Mouse (Mus musculus): ENCODE measurements around the gene 9530077C05Rik.
"Not testable (repeated sequence)": the region's sequence is repeated elsewhere in the genome, so short reads cannot be mapped to it uniquely, and the experiment has no call there.

Gene 9530077C05Rik

DNA sequence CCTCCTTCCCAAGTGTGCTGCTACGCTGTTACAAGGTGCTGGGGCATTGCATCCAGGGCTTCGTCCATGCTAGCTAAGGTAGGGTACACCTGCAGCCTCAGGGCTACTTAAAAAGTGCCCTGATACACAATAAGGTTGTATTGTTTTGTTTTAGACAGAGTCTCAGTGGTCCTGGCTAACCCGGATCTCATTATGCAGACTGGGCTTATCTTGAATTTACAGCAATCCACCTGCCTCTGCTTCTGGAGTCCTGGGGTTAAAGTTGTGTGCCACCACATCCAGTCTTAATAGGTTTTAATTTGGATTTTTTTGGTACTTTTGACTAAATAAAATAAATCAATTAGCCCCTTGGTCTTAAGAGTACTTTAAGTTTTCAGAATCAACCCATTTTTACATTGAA is 8.6 kb downstream of the 9530077C05Rik start:
- DNase-seq (ENCODE audit: low spot score) = no peak

DNA sequence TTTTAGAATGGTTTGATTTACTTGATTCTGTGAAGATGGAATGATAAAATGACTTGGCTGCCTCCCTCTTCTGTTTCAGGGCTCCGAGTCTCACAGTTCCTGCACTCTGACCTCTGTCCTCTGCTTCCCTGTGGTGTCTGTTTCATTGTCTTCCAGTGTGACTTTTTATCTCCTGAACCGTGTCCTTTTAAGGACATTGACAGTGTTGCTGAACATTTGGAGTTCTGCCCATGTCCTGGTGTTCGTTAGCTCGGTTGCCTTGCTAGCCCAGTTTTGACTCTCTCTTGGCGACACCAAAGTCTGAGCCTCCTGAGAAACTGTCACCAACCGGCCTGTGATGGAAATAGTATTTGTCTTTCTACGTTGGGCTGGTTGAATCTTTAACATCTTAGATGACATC is 9.2 kb downstream of the 9530077C05Rik start:
- DNase-seq (ENCODE audit: low spot score) = no peak

DNA sequence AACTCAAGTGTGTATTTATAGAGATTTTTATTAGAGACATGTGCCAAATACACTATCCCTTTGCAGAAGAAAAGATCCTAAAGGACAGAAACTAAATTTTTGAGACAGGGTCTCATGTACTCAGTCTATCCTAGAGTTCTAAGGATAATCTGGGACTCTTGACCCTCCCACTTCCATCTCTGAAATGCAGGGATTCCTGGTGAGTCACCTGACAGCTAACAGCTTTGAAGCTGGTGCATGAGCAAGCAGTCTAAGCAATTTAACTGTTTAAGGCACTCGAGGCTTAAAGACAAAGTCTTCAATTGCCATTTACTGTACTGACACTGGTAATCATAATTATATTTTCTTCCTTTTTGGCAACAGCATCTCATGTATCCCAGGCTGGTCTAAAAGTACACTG is 11.2 kb downstream of the 9530077C05Rik start:
- no peak for DNase-seq (ENCODE audit: low spot score)

DNA sequence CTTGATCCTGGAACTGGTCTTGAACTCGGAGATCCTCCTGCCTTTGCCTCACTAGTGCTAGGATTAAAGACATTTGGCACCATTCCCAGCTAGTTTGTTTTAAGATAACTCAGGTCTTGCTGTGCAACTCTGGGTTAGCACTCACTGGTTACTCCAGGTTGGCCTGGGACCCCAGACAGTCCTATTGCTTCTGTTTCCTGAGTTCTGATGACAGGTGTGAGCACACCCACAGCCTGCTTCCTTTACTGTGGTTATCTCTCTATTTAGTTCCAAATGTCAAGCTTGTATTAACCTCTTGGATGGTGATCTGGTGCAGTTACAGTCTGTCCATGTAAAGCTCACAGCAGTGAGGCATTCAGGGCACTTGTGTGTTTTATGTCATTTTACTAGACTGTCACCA is 12.2 kb downstream of the 9530077C05Rik start:
- no peak for DNase-seq (ENCODE audit: low spot score)

DNA sequence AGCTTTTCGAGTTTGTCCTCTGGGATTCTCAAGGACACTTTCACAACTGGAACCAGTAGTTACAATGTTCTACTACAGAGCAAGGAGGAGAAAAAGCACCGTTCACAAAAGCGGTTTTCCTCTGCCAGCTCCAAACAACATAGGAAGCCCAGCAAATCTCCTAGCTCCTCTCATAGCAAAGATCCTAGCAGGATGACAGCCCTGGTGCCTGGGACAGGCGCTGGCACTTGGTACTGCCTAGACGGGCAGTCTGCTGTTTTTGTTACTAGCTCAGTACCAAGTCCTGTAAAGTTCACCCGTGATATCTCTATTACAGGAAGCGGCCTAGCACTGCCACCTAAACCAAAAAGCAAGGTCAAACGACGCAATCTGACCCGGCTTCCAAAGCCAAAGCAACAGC is 12.9 kb downstream of the 9530077C05Rik start:
- DNase-seq (ENCODE audit: low spot score) = no peak

DNA sequence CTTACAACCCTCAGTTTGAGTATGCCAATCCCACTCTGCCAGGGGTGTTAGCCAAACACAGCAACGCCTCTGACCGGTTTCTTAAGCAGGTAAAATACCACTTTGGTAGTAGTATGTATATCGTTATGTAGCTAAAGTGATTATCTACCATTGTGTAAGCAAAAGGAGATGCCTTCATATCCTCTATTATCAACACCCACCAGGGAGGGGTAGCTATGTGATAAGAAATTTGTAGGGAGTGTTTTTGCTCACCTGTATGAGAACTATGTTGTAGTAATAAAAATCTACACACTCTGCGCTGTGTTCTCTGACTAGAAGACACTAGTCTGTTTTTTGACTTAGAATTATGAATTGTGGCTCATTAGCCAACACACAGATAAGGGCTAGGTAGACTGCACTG is 13.4 kb downstream of the 9530077C05Rik start:
- no peak for DNase-seq (ENCODE audit: low spot score)

DNA sequence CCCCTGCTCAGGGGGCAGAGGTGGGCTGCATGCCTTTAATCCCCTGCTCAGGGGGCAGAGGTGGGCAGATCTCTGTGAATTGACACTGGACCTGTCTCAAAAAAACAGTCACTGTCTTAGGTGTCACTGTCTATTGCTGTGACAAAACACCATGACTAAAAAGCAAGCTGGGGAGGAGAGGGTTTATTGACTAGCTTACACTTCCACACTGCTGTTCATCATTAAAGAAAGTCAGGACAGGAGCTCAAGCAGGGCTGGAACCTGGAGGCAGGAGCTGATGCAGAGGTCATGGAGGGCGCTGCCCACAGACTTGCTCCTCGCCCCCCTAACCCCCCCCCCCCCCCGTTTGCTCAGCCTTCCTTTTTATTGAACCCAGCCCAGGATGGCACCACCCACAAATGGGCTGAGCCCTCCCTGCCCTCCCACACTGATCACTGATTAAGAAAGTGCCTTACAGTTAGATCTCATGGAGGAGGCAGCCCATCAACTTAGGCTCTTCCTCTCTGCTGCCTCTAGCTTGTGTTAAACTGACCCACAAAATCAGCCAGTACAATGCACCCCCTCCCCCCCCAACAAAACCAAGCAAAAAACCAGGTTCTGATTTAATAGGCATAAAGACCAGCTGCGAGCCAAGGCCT is 16.8 kb downstream of the 9530077C05Rik start:
- DNase-seq (ENCODE audit: low spot score) = no peak

DNA sequence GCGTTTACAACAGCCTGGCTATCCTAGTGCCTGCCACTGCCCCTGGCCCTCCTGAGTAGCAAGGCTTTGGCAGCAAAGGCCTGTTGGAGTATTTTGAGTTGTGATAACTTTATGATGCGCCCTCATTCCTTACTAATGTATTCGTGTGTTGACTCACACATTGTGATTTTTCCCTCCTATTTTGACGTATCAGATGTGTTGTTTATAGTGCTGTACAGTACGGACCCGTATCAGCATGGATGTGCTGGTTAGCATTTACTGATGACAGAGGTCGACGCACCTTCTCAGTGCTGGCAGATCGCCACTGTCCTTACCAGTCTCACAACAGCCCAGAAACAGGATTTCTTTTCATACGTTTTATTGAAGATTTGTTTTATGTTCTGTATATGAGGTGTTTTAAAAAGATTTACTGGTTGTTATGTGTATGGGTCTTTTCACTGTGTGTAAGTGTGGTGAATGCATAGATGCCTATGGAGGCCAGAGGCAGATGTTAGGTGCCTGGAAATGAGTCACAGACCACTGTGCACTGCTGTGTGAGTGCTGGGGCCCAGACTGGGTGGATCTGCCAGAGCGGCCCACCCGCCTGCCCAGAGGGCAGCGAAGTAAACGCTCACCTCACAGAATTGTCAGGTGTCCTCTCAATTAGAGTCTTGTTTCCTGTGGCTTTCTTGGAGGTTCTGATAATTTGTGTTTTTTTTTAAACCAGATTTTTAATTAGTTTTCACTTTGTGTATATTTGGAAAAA is 17.5 kb downstream of the 9530077C05Rik start:
- DNase-seq (ENCODE audit: low spot score) = no peak

DNA sequence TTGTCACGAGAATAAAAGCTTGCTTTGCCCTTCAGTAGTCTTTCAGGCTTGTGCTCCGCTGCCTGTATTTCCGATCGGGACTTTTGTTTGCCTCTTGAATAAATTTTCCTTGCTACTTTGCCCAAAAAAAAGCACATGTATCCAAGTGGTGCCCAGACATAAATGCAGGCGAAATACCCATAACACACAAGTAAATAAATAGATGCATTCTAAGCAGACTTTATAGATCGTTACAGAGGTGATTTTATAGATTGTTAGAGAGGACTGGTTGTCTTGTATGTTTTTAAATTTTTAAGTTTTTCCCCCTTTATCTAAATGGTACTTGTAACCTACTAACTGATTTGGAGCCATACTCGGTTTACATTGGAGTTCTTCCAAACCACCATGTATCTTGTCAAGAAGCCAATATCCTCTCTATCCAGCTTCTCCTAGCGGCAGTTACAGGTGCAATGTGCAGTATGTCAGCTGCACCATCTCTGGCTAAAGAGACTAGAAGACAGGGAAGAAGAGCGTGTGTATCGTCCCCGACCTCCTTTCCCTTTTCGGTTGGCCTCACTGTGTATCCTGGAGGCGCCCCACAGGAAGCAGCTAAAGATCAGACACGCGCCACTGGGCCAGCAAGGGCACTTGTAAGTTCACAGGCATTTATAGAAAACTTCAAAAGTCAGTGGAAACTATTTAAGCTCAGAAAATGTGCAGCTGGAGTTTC is 18.4 kb downstream of the 9530077C05Rik start:
- no peak for DNase-seq (ENCODE audit: low spot score)

DNA sequence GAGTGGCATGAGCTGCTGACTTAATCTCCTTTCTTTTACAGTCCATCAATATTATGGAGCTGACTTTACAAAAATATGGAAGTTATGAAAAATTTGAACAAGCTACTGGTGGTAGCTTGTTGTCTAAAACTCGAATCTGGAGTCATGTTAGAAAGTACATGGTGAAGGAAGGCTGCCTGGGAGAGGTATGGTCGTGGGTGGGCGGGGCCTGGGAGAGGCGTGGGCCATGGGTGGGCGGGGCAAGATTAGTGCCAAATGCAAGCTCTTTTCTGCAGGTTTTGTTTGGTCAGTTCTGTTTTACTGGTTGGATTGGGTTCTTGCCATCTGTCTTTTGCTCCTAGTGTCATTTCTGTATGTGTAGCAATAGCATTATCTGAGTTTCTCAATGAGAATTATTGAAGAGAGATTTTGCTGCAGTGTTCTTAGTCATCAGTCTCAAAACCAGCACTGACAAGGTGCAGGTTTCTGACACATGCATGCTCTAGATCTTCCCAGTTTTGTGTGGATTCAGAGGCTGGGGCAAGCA is 19.1 kb downstream of the 9530077C05Rik start:
- DNase-seq (ENCODE audit: low spot score) = no peak

DNA sequence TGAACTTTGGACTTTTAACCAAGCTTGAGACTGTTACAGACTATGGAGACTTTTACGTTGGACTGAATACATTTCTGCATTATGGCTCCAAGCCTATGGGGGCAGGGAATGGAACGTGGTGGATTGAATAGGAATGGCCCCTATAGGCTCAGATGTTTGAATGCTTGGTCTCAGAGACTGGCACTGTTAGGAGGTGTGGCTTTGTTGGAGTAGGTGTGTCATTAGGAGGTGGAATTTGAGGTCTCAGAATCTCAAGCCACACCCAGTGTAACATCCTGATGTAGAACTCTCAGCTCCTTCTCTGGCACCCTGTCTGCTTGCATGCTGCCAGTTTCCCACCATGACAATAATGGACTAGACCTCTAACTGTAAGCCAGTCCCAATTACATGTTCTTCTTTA is 21.9 kb downstream of the 9530077C05Rik start:
- DNase-seq (ENCODE audit: low spot score) = no peak

DNA sequence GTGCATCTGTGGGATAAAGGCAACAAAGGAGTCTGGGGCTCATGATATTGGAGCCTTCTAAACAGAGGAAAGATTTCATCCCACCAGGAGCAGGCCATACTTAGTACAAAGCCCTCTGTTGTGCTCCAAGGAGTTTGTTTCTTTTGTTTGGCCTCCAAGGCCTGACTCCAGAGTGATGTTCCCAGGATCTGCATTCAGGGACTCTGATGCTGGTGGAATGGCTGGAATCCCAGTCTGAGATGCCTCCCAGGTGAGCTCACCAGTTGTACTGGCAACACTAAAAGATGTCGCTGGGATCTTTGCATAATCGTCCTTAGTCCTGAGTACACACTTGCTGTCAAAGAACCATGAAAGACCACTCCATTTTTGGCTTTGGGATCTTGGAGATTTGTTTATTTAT is 22.8 kb downstream of the 9530077C05Rik start:
- DNase-seq (ENCODE audit: low spot score) = no peak

DNA sequence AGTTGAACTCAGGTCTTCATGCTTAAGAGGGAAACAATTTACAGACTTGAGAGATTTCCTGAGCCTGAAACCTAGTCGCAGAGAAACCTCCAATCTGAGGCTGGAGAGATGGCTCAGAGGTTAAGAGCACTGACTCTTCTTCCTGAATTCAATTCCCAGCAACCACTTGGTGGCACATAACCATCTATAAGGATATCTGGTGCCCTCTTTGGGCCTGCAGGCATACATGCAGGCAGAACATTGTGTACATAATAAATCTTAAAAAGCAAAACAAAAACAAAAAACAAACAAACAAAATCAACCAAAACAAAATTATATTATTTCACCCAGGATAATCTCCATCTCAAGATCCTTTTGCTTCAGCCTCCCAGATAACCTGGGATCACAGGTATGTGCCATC is 27.5 kb downstream of the 9530077C05Rik start:
- DNase-seq (ENCODE audit: low spot score) = no peak

DNA sequence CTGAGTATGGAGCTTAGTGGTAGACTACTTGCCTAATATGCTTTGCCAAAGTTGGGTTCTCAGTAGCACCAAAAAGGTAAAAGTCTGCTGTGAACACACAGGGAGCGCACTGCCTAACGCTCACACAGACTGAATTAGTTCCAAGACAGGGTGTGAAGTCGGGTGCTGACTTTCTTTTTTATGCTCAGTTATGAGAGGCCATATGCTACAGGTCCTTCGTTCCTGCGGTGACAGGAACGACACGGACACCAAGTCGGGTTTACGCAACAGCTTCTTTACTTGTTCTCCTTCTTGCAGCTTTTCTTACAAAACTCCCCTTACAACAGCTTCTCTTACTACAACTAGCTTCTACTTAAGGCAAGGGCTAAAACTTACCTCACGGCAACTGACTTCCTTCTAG is 31.8 kb downstream of the 9530077C05Rik start:
- no peak for DNase-seq (ENCODE audit: low spot score)

DNA sequence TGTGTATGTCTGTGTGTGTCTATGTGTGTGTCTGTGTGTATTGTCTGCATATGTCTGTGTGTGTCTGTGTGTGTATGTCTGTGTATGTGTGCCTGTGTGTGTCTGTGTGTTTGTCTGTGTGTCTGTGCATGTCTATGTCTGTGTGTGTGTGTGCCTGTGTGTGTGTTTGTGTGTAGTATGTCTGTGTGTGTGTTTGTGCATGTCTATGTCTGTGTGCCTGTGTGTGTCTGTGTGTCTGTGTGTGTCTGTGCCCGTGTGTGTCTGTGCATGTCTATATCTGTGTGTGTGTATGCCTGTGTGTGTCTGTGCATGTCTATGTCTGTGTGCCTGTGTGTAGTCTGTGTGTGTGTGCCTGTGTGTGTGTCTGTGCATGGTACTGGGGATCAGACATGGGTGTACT is 33.8 kb downstream of the 9530077C05Rik start:
- no peak for DNase-seq (ENCODE audit: low spot score)

DNA sequence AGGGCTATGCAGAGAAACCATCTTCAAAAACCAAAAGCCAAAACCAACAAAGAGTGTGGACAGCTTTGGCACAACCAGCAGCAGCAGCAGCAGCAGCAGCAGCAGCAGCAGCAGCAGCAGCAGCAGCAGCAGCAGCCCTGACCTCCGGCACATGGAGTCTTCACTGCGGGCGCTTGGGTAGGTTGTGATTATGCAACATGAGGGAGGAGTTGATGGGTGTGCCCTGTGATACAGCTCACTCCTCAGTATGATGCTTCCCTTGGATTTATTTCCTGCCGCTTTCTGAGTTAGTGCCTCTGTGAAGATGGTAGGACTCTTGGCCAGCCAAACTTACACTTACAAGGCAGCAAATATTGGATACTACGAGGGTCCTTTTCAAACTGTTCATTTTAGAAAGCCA is 35.9 kb downstream of the 9530077C05Rik start:
- DNase-seq (ENCODE audit: low spot score) = no peak

DNA sequence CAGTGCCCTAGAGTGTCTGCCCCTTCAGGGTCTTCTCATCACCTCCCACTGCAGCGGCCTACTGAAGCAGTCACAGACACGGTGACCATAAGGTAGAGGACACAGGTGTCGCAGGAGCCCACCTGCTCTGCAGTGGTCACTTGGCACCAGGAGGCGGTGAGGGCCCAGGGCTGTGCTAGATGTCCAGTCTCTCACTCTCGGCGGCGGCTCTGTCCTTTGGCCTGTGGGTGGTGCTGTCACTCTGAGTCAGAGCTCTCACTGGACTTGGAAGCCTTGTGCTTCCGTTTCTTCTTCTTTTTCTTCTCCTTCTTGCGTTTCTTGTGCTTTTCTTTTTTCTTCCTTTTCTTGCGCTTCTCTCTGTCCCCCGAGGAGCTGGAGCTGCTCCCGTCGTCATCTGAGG is 37.1 kb downstream of the 9530077C05Rik start:
- DNase-seq (ENCODE audit: low spot score) = no peak

DNA sequence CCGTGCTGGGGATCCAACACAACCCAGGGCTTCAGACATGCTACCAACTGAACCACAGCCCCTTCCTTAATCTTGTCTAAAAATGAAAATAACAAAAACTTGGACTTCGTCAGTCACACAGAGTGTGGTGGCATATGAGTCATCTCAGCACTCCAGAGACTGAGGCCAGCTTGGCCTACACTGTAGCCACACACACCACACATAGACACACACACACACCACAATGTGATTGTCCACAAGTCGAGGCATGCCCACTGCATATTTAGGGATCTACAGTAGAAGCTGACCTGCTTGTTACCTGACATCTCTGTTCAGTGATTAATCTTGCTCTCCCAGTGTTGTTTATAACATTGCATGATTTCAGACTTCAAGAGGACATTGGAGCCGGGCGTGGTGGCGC is 37.9 kb downstream of the 9530077C05Rik start:
- no peak for DNase-seq (ENCODE audit: low spot score)

DNA sequence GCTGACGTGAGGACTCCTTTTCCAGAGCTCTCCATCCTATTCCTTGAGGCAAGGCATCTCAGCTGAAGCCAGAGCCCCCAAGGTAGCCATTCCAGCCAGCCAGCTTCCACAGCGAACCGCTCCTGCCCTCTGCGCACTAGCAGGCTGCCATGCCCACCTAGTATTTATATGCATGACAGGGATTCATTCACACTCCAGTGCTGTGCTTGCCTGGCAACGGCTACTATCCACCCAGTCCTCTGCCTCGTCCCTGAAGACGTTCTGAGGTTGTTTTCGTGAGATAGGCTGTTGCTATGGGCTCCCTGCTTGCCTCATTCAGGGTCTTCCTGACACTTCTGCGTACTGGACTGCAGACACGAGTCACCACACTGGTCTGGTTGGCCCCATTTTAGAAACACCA is 41.4 kb downstream of the 9530077C05Rik start:
- no peak for DNase-seq (ENCODE audit: low spot score)

DNA sequence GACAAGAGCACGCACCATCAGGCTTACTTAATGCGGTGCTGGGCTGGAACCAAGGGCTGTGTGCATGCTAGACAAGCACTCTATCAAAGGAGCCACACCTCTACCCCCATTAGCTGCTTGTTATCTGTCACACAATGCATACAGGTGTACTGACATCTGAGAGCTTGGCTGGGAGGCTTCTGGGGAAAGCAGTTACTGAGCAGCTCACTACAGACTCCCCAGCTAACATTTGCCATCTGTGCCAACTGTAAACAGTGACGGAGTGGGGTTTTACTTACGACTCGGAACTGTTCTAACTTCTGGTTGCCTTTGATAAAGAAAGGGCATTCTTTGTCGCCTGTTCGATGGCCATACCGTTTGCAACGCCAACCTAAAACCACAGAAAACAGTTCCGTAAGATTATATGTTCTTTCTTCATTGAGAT is 42.2 kb downstream of the 9530077C05Rik start:
- no peak for DNase-seq (ENCODE audit: low spot score)

DNA sequence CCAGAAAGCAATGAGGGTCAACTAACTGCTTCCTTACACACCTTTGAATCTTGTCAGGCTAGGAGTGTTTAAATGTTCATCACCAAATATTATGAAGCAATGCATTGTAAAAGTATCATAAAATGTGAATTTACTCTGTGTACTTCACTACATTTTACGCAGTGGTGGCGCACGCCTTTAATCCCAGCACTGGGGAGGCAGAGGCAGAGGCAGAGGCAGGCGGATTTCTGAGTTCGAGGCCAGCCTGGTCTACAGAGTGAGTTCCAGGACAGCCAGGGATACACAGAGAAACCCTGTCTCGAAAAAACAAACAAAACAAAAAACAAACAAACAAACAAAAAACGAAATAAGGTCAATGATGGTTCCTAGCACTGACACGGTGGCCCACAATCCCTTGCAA is 42.7 kb downstream of the 9530077C05Rik start, which contains the start of gene Gm17545:
Gm17545 (plus strand) TSS at position 301 of the 400 bp plus-strand sequence.
- DNase-seq (ENCODE audit: low spot score) = not testable (repeated sequence)

DNA sequence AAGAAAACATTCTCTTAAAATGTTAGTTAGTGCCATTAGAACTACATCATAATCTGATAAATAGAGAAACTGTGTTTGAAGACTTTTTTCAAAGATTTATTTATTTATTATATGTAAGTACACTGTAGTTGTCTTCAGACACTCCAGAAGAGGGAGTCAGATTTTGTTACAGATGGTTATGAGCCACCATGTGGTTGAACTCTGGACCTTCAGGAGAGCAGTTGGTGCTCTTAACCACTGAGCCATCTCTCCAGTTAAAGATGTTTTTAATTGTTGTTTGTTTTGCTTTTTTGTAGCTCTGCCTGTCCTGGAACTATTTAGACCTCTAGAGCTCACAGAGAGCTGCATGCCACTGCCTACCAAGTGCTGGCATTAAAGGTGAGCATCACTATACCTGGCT is 43.7 kb downstream of the 9530077C05Rik start:
- DNase-seq (ENCODE audit: low spot score) = no peak
